Mouse (Mus musculus) heart, adult 2 months (tissue): ENCODE measurements at regions not wholly inside any gene's neighbourhood (a gene's known extent, or its start where the extent isn't known, plus 50 kb on each side); places are given as distances from the start of the nearest gene placed in this dataset.
"Not testable (repeated sequence)": the region's sequence is repeated elsewhere in the genome, so short reads cannot be mapped to it uniquely, and the experiment has no call there.

Experiments used
- DNase-seq, 2 experiments: peaks; one replicate each; pipeline ENCODE4 v3.0.0; 2021
- H3K27ac ChIP-seq: fragments of 200-600 bp; 2 replicates; pipeline ENCODE4 v1.8.1; 2022
- H3K27me3 ChIP-seq: fragments of 200-500 bp; 2 replicates; pipeline ENCODE4 v1.6.1; 2012; ENCODE audit warnings: mild to moderate bottlenecking, low read length, inconsistent platforms, mixed read lengths; ENCODE audit not compliant: control insufficient read depth, insufficient read depth
- H3K36me3 ChIP-seq: fragments of 200-500 bp; 2 replicates; pipeline ENCODE4 v1.6.1; 2012; ENCODE audit warnings: low read length, inconsistent platforms; ENCODE audit not compliant: control insufficient read depth, insufficient read depth
- H3K4me1 ChIP-seq: fragments of 200-500 bp; 2 replicates; pipeline ENCODE4 v1.6.1; 2011; ENCODE audit warnings: low read length; ENCODE audit not compliant: control insufficient read depth, insufficient read depth
- H3K4me3 ChIP-seq: fragments of 200-600 bp; 2 replicates; pipeline ENCODE4 v1.8.1; 2022
- H3K79me2 ChIP-seq: fragments of 200-500 bp; replicated peaks from 2 replicates; pipeline ENCODE4 v1.6.1; 2012; ENCODE audit warnings: mild to moderate bottlenecking, inconsistent platforms, low read length, moderate library complexity, mixed read lengths; ENCODE audit not compliant: control insufficient read depth, insufficient read depth
- H3K9ac ChIP-seq: fragments of 200-500 bp; 2 replicates; pipeline ENCODE4 v1.6.1; 2012; ENCODE audit warnings: low read depth, mild to moderate bottlenecking, control low read depth, inconsistent platforms, low read length, mixed read lengths
- CTCF ChIP-seq: fragments of 200-600 bp; IDR thresholded peaks from 2 replicates; pipeline ENCODE4 v1.8.1; 2022; ENCODE audit warnings: antibody characterized with exemption, mild to moderate bottlenecking, moderate library complexity
- EP300 ChIP-seq: fragments of 200-500 bp; IDR thresholded peaks from 2 replicates; pipeline ENCODE4 v1.6.1; 2011; ENCODE audit warnings: low read depth, low read length, control low read depth; ENCODE audit not compliant: insufficient read depth
- POLR2A ChIP-seq: fragments of 200-500 bp; IDR thresholded peaks from 2 replicates; pipeline ENCODE4 v1.6.1; 2011; ENCODE audit warnings: mild to moderate bottlenecking, low read depth, low read length, control low read depth; ENCODE audit not compliant: insufficient read depth
- WGBS: fragments of 180-500 bp; shearing (Covaris S2); methylation state at CpG from one replicate; pipeline ENCODE4 v1.1.7; 2018; 5-methylcytosine and 5-hydroxymethylcytosine counted together
- intact Hi-C: fragments of 180-260 bp; cut with DNase I; formaldehyde crosslinking; loops from one replicate; pipeline ENCODE4 v1.15.1; 2025

DNA sequence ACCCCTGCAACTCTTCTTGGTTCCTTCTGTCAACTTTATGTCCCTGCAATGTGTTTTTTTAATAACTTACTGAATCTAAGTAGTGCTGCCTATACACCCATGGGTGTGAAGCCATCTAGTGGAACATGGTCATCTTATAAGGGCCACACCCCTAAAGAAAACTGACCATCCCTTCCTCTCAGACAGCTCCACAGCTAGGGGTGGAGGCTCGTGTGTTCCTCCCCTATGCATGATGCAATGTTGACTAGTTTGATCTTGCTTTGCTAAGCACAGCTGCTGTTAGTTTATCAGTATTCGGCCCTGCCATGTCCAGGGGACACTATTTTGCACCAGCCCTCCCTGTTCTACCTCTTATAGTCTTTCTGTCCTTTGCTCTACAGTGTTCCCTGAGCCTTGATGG is 142.9 kb upstream of the Teddm2 start:
- H3K4me1 ChIP-seq, result peaks cover 1% of the 10 kb centered on the region; the same call in 1 of the 2 replicates
- no peaks in the 10 kb centered on the region for H3K79me2 ChIP-seq
- no peak overlapping the region for H3K27ac ChIP-seq
- H3K9ac ChIP-seq, result no peak overlapping the region
- no peaks in the 10 kb centered on the region for H3K27me3 ChIP-seq
- 28% methylated on average over 2 of the region's 2 CpGs for WGBS
- H3K36me3 ChIP-seq, result no peaks in the 10 kb centered on the region
- no peak overlapping the region for H3K4me3 ChIP-seq
- no peak for DNase-seq
- no peak for TF ChIP-seq POLR2A
- intact Hi-C loops, result no loop called here

DNA sequence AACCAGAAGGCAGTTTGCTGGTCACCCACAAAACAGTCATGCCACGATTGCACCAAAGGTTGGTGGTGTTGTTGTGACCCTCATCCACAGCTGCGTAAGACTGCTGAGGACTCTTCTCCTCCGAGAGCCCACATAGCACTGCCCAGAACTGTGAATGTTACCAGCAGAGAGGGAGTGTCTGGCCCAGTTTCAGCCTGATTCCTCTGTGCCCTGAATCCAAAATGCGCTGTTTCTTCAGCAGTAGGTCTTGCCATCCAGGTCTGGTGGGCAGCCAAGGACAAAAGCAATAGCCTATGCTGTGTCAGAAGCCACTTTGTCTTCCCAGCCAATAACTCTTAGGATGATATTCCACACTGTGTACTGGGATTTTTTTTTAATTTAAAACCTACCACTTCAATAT is 144.7 kb upstream of the Teddm2 start:
- TF ChIP-seq CTCF, result no peak
- TF ChIP-seq POLR2A, result no peak
- TF ChIP-seq EP300, result no peak
- Histone ChIP-seq H3K9ac (no peak overlapping the region), H3K79me2 (no peaks in the 10 kb centered on the region), H3K36me3 (no peaks in the 10 kb centered on the region), H3K27ac (no peak overlapping the region), H3K27me3 (no peaks in the 10 kb centered on the region), H3K4me1 (no peaks in the 10 kb centered on the region), H3K4me3 (no peak overlapping the region)
- intact Hi-C loops, result loop anchor here (5.0 kb wide), 1 partner anchor 138 kb away; no protein-coding TSS in a partner anchor
- WGBS, result 79% methylated on average over 4 of the region's 4 CpGs
- DNase-seq, result no peak

DNA sequence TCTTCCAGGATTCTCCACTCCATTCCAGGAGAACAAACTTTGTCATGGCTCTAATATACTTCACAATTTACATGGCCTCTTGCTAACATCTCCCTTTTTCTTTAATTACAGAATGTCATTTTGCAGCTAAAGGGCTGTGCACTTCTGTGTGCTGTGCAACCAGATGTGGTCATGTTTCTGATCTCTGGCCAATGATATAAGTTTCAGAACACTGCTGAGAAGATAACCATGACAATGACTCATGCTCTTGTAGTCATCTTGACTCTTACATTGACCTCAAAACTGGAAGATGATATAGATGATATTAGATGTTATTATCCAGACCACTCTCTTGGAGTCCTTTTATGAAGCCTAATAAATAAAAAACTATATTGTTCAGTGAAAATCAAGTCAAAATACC is 145.9 kb upstream of the Teddm2 start:
- H3K27ac ChIP-seq, result no peak overlapping the region
- H3K27me3 ChIP-seq, result no peaks in the 10 kb centered on the region
- no peak for DNase-seq
- intact Hi-C loops, result loop anchor here (5.0 kb wide), 1 partner anchor 136 kb away; no protein-coding TSS in a partner anchor
- no peaks in the 10 kb centered on the region for H3K36me3 ChIP-seq
- TF ChIP-seq POLR2A (no peak), CTCF (no peak), EP300 (no peak)
- no peak overlapping the region for H3K4me3 ChIP-seq
- no peaks in the 10 kb centered on the region for H3K4me1 ChIP-seq
- H3K9ac ChIP-seq, result no peak overlapping the region
- no peaks in the 10 kb centered on the region for H3K79me2 ChIP-seq

GRCm38 (mm10) chr1:154053641-154054040 is 147.3 kb upstream of the Zfp648 start:
- H3K79me2 ChIP-seq, result no peaks in the 10 kb centered on the region
- no peak for DNase-seq
- no peak overlapping the region for H3K4me3 ChIP-seq
- intact Hi-C loops, result no loop called here
- no peak overlapping the region for H3K9ac ChIP-seq
- H3K36me3 ChIP-seq, result no peaks in the 10 kb centered on the region
- H3K27me3 ChIP-seq, result no peaks in the 10 kb centered on the region
- H3K4me1 ChIP-seq, result no peaks in the 10 kb centered on the region
- TF ChIP-seq EP300, result no peak
- no peak for TF ChIP-seq CTCF
- no peak for TF ChIP-seq POLR2A
- 89% methylated on average over 7 of the region's 7 CpGs for WGBS
- no peak overlapping the region for H3K27ac ChIP-seq

DNA sequence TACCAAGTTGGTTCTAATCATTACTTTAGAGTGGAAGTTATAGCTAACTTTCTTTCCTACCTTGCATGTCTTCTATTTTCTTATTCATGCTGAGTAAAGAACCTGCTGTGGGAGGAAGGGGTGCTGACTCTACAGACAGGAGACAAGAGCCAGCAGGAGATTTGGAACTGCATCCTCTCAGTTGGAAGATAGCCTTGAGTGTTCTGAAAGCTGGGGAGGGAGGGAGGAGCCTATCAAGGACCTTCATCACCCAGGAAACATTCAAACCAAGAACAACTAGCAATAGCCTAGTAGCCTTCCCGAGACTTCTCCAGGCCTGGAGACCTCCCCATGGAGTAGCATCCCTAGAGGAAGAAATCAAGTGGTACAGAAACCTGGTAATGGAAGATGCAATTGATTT is 146.1 kb upstream of the Zfp648 start:
- 57% methylated on average over 1 of the region's 1 CpGs for WGBS
- TF ChIP-seq CTCF (no peak), EP300 (no peak), POLR2A (no peak)
- intact Hi-C loops, result no loop called here

DNA sequence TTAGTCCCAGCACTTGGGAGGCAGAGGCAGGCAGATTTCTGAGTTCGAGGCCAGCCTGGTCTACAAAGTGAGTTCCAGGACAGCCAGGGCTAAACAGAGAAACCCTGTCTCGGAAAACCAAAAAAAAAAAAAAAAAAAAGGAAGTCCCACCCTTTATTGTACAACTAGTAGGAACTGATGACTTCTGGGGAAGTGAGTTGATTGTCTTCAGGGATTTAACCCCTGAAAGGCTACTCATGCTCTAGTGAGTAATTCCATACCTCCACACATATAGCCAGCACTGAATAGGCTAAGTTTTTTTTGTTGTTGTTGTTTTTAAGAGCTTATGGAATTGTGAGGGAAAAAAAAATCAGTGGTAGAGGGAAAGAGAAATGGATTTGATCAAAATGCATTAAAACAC is 139.6 kb upstream of the Zfp648 start:
- DNase-seq, H3K4me3 ChIP-seq, H3K79me2 ChIP-seq, H3K27me3 ChIP-seq, H3K27ac ChIP-seq, H3K4me1 ChIP-seq, H3K9ac ChIP-seq, H3K36me3 ChIP-seq, intact Hi-C loops: not testable (repeated sequence)
- 54% methylated on average over 2 of the region's 2 CpGs for WGBS

More for the DNA sequence above, 146.1 kb upstream of the Zfp648 start:
- Histone ChIP-seq H3K4me3 (no peak overlapping the region), H3K9ac (no peak overlapping the region), H3K36me3 (no peaks in the 10 kb centered on the region), H3K4me1 (no peaks in the 10 kb centered on the region), H3K79me2 (no peaks in the 10 kb centered on the region), H3K27ac (no peak overlapping the region), H3K27me3 (no peaks in the 10 kb centered on the region)
- DNase-seq, result no peak

DNA sequence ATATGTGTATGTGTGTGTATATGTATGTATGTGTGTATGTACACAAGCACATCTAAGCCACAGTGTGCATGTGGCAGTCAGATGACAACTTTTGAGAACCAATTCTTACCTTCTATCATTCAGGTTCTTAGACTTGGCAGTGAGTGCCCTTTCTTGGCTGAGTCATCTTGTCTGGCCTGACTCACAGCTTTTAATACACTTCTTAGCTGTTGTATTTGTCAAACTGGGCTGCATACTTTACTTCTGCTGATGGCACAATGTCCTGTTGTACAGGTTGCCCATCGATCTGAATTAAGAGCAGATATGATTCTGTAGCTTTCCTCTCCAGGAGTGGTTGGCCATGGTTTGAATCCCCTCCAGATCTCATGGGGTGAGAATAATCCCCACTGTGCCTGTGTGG is 139.1 kb upstream of the Zfp648 start:
- TF ChIP-seq POLR2A, result no peak
- TF ChIP-seq EP300, result no peak
- TF ChIP-seq CTCF, result no peak
- no peaks in the 10 kb centered on the region for H3K79me2 ChIP-seq
- H3K27me3 ChIP-seq, result no peaks in the 10 kb centered on the region
- 62% methylated on average over 1 of the region's 1 CpGs for WGBS
- no peaks in the 10 kb centered on the region for H3K36me3 ChIP-seq
- H3K4me3 ChIP-seq, result no peak overlapping the region
- intact Hi-C loops, result no loop called here
- no peak overlapping the region for H3K27ac ChIP-seq
- no peak for DNase-seq
- H3K4me1 ChIP-seq, result peaks cover 2% of the 10 kb centered on the region
- no peak overlapping the region for H3K9ac ChIP-seq
